24 mouse cellular contexts compared by ENCODE assay signal in the genomic region with DNA sequence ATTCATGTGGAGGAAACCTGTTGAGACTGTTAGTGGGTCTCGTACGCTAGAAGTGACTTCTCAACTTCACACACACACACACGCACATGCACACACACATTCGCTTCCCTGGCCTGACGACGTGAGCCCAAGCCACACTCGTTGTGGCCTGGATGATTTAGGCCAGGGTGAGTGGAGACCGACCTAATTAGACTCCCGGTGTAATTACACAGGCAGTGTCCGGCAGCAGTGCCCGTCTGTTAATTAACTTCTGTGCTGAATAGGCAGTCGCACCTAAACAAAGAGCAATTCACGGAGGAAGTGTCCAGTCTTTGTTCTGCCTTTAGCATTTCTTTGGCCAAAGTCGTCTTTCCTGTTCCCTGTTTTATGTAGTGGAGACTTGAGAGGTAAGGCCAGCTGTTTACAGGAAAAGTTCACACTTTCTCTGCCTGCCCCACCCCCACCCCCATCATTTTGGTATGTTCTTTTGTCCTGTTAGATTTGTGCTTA.
A peak's percentile ranks its signal among the peaks of the same experiment; 100 is the strongest.
DNase-seq lines count a peak whose midpoint lies in the region; ATAC-seq and TF ChIP-seq lines count a peak whose summit lies in the region.
"Had no signal": no experiment of that assay in that cellular context is flagged by ENCODE, and none has a peak within 500 bp of the region (broad histone marks: within the 10 kb centered on the region; RNA-seq: fewer than 3 reads in every experiment).

No protein-coding gene starts in this region.

- DNase-seq in forebrain, embryonic 10.5 days (ENCODE audit: extremely low spot score, low spot score), result no peak
- no peak for DNase-seq in forebrain, postnatal 0 days
- peak; percentile 14 for DNase-seq in kidney, postnatal 0 days (ENCODE audit: low spot score)
- no peak for DNase-seq in kidney, postnatal 10 days
- DNase-seq in Muller cell, postnatal 12 days (ENCODE audit: inconsistent ontology term), result peak; percentile 60
- DNase-seq in retina, embryonic 14.5 days (ENCODE audit: low spot score), result peak; percentile 52
- DNase-seq in spleen, postnatal 4 days (ENCODE audit: low spot score in 2 of 2), result no peak
- DNase-seq: adrenal gland, postnatal 36 days; gastrocnemius, postnatal 25 days; heart, adult 18-20 months; heart, postnatal 36 days; layer of hippocampus, adult 9-11 months; lung, embryonic 14.5 days; right cerebral cortex, adult 18-20 months; right cerebral cortex, postnatal 4 days; thymus, postnatal 25 days had no signal

- H3K36me3 ChIP-seq in forebrain, embryonic 10.5 days (replicated peaks), result no peaks in the 10 kb centered on the region; the same call in 1 of the 2 replicates
- H3K36me3 ChIP-seq in forebrain, postnatal 0 days (ENCODE audit: insufficient read depth), result no peaks in the 10 kb centered on the region
- H3K36me3 ChIP-seq in kidney, postnatal 0 days (ENCODE audit: insufficient read depth, low read length), result no peaks in the 10 kb centered on the region
- H3K36me3 ChIP-seq: heart, embryonic 15.5 days; hindbrain, embryonic 15.5 days; midbrain, embryonic 13.5 days; neural tube, embryonic 13.5 days; stomach, embryonic 15.5 days had no signal

- H3K4me1 ChIP-seq in forebrain, embryonic 10.5 days, result peaks cover 27% of the 10 kb centered on the region
- no peaks in the 10 kb centered on the region for H3K4me1 ChIP-seq in forebrain, postnatal 0 days (ENCODE audit: insufficient read depth)
- H3K4me1 ChIP-seq in kidney, postnatal 0 days (replicated peaks; ENCODE audit: insufficient read depth, low read length), result 0 out of 2 replicates have a peak, but pooled peaks cover 4% of the 10 kb centered on the region
- H3K4me1 ChIP-seq: heart, embryonic 15.5 days; limb, embryonic 13.5 days; stomach, embryonic 15.5 days had no signal

- 0 out of 2 replicates have a peak overlapping the region, but pooled peaks have one; percentile 60 for H3K27ac ChIP-seq in forebrain, embryonic 10.5 days
- H3K27ac ChIP-seq in forebrain, postnatal 0 days (ENCODE audit: low read depth, low read length), result no peak overlapping the region
- H3K27ac ChIP-seq in kidney, postnatal 0 days, result 0 out of 2 replicates have a peak overlapping the region, but pooled peaks have one; percentile 13
- H3K27ac ChIP-seq: heart, embryonic 15.5 days; hindbrain, embryonic 15.5 days; limb, embryonic 13.5 days; liver, embryonic 14.5 days; midbrain, embryonic 13.5 days; neural tube, embryonic 13.5 days; stomach, embryonic 15.5 days had no signal

- no peak overlapping the region for H3K4me3 ChIP-seq in forebrain, embryonic 10.5 days
- H3K4me3 ChIP-seq in forebrain, postnatal 0 days (ENCODE audit: low read depth, low read length), result no peak overlapping the region
- no peak overlapping the region for H3K4me3 ChIP-seq in kidney, postnatal 0 days (replicated peaks; ENCODE audit: low read depth, low read length)
- H3K4me3 ChIP-seq: heart, embryonic 15.5 days; hindbrain, embryonic 15.5 days; limb, embryonic 13.5 days; midbrain, embryonic 13.5 days; neural tube, embryonic 13.5 days; stomach, embryonic 15.5 days had no signal

- WGBS in forebrain, embryonic 10.5 days, result 26% methylated on average over 14 of the region's 14 CpGs
- WGBS in forebrain, postnatal 0 days, result 33% methylated on average over 14 of the region's 14 CpGs
- 38% methylated on average over 14 of the region's 14 CpGs for WGBS in kidney, postnatal 0 days

- ATAC-seq in forebrain, postnatal 0 days, result no peak
- no peak for ATAC-seq in kidney, postnatal 0 days (replicated peaks; ENCODE audit: low FRiP score, low read depth)
- ATAC-seq: forebrain, embryonic 16.5 days; midbrain, embryonic 13.5 days had no signal

- H3K4me2 ChIP-seq in forebrain, postnatal 0 days (ENCODE audit: low read depth), result no peak overlapping the region
- no peak overlapping the region for H3K4me2 ChIP-seq in kidney, postnatal 0 days (ENCODE audit: low read length)
- H3K4me2 ChIP-seq: heart, embryonic 15.5 days; hindbrain, embryonic 15.5 days; limb, embryonic 13.5 days; lung, embryonic 14.5 days; midbrain, embryonic 13.5 days; neural tube, embryonic 13.5 days; stomach, embryonic 15.5 days had no signal

- H3K9me3 ChIP-seq in forebrain, embryonic 10.5 days, result no peaks in the 10 kb centered on the region
- H3K9me3 ChIP-seq in forebrain, postnatal 0 days (ENCODE audit: low read length), result no peaks in the 10 kb centered on the region
- no peaks in the 10 kb centered on the region for H3K9me3 ChIP-seq in kidney, postnatal 0 days (replicated peaks; ENCODE audit: low read length)
- H3K9me3 ChIP-seq: heart, embryonic 15.5 days; hindbrain, embryonic 15.5 days; limb, embryonic 13.5 days; midbrain, embryonic 13.5 days; neural tube, embryonic 13.5 days; stomach, embryonic 15.5 days had no signal

- no peak for TF ChIP-seq CTCF in forebrain, postnatal 0 days (IDR thresholded peaks at IDR 0.05; ENCODE audit: low read depth)
- no peak for TF ChIP-seq CTCF in kidney, postnatal 0 days (IDR thresholded peaks at IDR 0.05; ENCODE audit: low read depth)

- H3K27me3 ChIP-seq in forebrain, embryonic 10.5 days (ENCODE audit: poor library complexity, severe bottlenecking), result peaks cover 43% of the 10 kb centered on the region
- no peaks in the 10 kb centered on the region for H3K27me3 ChIP-seq in forebrain, postnatal 0 days (ENCODE audit: insufficient read depth, low read length)
- H3K27me3 ChIP-seq in kidney, postnatal 0 days (ENCODE audit: insufficient read depth, low read length), result no peaks in the 10 kb centered on the region
- H3K27me3 ChIP-seq: heart, embryonic 15.5 days; hindbrain, embryonic 15.5 days; stomach, embryonic 15.5 days had no signal

- no peak overlapping the region for H3K9ac ChIP-seq in forebrain, postnatal 0 days
- no peak overlapping the region for H3K9ac ChIP-seq in kidney, postnatal 0 days (ENCODE audit: low read depth, low read length)
- H3K9ac ChIP-seq: heart, embryonic 15.5 days; hindbrain, embryonic 15.5 days; limb, embryonic 13.5 days; liver, embryonic 14.5 days; lung, embryonic 14.5 days; midbrain, embryonic 13.5 days; neural tube, embryonic 13.5 days; stomach, embryonic 15.5 days had no signal

Comparison
In these comparisons a context has a peak if more than half of its experiments do, and no peak if none do; other contexts are left out.
1. DNase-seq: peak in kidney, postnatal 0 days (single experiment), Muller cell, postnatal 12 days (single experiment) and retina, embryonic 14.5 days (single experiment); none in forebrain, embryonic 10.5 days (single experiment), forebrain, postnatal 0 days (single experiment), kidney, postnatal 10 days (single experiment) and spleen, postnatal 4 days (0 of 2).